Mouse (Mus musculus) heart, adult 11 months (tissue): ENCODE results near the gene Ubash3b.

Experiments
- DNase-seq: peaks from one replicate; pipeline ENCODE4 v3.0.0; 2022

The Ubash3b gene

GRCm38 (mm10) chr9:40984313-40984712, 177.2 kb downstream of the Ubash3b start:
- DNase-seq, result no peak

DNA sequence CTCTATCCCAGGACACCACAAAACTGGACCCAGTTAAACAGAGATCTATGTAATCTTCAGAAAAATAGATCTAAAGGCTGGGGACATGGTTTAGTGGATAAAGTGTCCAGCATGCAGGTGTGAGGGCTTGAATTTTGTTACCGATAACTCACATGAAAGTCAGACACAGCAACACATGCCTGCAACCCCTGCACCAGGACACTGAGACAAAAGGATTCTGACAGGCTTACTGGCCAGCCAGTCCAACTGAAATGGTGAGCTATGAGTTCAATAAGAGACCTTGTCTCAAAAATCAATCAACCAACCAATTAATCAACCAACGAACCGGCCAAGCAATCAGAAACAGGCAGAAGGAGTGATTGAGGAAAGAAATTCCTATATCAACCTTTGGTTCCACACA, 177.7 kb downstream of the Ubash3b start:
- DNase-seq, result no peak

GRCm38 (mm10) chr9:40982480-40982879, 179.0 kb downstream of the Ubash3b start:
- DNase-seq, result no peak

DNA sequence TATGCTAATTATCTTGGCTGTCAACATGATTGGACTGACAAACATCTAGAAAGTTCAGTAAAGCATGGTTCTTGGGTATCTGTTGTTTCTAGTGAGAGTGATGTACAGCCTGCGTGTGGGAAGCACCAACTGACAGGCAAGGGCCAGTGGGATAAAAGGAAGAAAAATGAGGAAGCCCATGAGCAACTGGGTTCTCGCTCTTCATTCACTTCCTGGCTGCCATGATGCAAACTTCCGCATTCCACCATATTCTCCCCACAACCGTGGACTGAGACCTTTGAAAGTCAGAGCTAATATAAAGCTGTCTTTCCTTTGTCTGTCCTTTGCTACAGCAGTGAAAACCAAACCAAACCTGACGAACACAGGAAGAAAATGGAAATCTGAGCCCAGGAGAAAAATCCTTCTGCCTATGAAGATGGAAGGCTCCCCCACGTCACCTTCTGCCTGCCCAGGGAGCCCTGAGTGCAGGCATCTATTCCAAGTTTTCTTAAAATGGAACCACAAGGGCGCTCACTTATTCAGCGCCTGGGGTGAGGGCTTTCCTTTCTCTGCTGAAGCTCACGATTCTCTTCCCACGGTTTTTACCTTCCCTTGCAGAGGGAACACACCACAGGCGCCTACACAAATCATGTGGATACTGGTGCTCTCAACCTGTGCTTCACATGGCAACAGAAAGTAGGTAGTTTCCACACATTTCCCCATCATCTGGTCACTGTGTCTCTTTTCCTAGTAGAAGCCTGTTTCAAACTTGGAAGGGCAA, 187.3 kb downstream of the Ubash3b start:
- DNase-seq, result peak; percentile 53

GRCm38 (mm10) chr9:40964418-40964714, 197.1 kb downstream of the Ubash3b start:
- peak; percentile 61 for DNase-seq

GRCm38 (mm10) chr9:40963586-40964417, 197.7 kb downstream of the Ubash3b start, which contains the start of gene Jhy:
Gene Jhy, minus strand, starts transcription at chr9:40964118.
- peak; percentile 82 for DNase-seq

GRCm38 (mm10) chr9:40961401-40961800, 200.1 kb downstream of the Ubash3b start:
- DNase-seq, result no peak
